Mouse (Mus musculus) urinary bladder, postnatal 36 days (tissue): ENCODE results near the gene Ahnak.

Experiments used
- DNase-seq, 2 experiments: peaks; one replicate each; pipeline ENCODE4 v3.0.0; 2022; ENCODE audit warnings: low spot score in 2 of 2, mixed read lengths in 1 of 2

Ahnak gene

GRCm38 (mm10) chr19:8989066-8989566 lies at the start of gene Ahnak:
Gene Ahnak, plus strand, starts transcription at chr19:8989284.
- peak; percentile 77 to 88 for DNase-seq

DNA sequence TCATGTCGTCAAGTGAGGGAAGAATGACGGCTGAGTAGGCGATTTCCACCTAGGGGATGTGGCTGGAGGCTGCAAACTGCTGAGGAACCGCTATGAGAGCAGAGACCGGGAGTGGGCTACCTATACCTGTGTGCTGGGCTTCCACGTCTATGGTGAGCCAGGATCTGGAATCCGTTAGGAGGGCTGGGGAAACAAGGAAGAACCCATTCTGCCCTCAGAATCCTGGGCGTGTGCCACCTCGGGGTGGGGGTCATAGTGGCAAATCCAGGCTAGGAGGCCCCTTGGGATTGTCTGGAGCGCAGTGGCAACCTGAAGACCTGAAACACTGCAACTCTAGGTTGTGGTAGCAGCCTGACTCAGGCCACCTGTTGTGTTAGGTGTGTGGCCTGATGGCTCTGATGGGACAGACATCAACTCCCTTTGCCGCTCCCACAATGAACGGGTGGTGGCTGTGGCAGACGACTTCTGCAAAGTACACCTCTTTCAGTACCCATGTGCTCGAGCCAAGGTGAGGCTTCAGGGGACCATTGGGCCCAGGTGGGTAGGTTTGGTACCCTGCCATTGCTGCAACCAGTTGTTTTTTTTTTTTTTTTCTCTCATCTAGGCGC lies 48.5 kb upstream of the Ahnak start:
- DNase-seq, result no peak

DNA sequence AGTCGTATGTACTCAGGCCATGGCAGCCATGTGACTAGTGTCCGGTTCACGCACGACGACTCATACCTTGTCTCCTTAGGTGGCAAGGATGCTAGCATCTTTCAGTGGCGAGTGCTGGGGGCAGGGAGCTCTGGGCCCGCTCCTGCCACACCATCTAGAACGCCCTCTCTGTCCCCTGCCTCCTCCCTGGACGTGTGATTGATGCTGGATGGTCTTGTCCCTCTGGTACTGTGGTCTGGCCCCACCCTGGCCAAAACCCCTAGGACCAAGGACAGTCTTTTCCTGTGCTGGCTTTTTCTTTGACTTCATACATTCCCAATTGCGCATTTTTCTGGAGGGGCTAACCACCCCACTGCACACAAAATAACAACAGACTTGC lies 48.0 kb upstream of the Ahnak start:
- DNase-seq, result no peak

DNA sequence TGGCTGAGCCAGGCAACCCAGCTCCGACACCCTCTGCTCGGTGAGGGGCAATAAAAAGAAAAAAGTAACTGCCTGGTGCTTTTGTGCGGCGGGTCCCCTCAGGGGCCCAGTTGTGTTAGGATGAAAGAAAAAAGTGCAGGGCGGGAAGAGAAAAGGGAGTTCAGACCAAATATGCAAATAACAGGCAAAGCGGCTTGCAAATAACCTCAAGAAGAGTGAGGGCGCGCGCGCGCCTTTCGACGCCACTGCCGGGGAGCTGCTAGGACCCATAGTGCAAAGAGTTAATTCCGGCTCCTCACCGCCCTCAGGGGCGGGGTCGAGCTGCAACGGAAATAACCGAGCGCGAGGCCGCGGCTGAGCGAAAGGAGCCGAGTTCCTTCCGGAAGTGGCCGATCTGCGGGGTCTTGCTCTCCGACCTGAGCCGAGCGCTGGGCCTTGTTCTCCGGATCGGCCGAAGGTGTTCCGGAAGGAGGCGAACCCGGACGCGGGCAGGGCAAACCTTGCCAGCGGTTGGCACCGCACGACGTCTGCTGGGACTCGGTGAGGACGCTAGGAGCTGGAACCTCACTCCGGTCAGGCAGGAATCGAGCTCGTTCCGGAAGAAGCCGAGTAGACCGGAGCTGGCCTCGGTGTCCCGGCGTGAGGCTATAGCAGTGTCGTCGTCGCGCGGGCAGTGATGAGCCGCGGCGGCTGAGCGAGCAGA lies 47.4 kb upstream of the Ahnak start, which contains the start of gene Mta2:
Gene Mta2, plus strand, starts transcription at position 361 of the 703 bp plus-strand sequence.
- DNase-seq, result peak; percentile 96

GRCm38 (mm10) chr19:8942276-8942964 lies 46.7 kb upstream of the Ahnak start:
- DNase-seq, result peak in 1 of 2 experiments; percentile 48

DNA sequence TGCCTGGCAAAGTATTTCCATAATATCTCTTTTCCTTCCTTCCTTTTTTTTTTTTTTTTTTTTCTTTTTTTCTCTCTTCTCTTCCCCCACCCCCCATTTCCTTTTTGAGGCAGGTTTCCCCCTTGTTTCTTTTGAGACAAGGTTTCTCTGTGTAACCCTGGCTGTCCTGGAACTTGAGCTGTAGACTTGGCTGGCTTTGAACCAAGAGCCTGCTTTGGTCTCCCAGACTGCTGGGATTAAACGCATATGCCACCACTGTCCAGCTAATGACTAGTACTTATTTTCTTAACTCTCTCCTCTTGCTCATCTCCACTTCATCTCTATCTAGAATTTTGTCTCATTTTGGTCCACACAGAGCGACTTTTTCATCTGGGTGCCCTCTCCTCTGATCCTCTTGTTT lies 46.0 kb upstream of the Ahnak start:
- DNase-seq, result no peak

GRCm38 (mm10) chr19:8944062-8944461 lies 45.0 kb upstream of the Ahnak start:
- DNase-seq, result peak in 1 of 2 experiments; percentile 57

DNA sequence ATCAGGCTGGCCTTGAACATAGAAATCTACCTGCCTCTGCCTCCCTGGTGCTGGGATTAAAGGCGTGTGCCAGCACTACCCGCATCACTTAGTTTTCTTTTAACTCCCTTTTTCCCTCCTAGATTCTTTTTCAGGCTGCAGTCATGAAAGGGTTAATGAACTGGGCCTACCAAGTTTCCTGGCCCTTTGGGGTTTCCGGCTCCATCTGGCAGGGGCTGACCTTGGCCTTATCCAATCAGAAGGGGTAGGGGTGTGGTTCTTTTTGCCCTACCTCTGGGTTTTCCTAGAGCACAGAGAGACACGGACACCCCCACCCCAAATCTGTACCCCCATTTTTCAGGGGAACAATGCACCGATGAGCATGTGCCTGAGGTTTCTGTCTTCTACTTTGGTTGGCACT lies 44.3 kb upstream of the Ahnak start:
- peak in 1 of 2 experiments; percentile 62 for DNase-seq

DNA sequence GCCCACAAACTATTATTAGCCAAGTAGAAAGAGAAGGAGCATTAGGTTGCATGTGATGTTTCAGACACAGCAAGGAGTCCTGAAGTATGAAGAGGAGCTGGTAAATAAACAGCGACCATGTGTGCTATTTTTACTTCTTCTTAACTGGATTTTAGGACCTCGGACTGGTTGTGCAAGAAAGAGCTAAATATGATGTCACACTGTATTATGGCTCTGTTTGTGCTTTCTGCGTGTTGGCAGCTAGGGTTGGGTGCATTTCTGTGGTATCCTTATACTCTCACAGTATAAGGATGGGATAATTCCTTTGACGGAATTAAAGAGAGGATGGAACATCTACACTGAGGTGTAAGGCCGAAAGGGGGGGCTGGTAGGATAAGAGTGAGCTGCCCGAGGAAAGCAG lies 43.8 kb upstream of the Ahnak start:
- no peak for DNase-seq

DNA sequence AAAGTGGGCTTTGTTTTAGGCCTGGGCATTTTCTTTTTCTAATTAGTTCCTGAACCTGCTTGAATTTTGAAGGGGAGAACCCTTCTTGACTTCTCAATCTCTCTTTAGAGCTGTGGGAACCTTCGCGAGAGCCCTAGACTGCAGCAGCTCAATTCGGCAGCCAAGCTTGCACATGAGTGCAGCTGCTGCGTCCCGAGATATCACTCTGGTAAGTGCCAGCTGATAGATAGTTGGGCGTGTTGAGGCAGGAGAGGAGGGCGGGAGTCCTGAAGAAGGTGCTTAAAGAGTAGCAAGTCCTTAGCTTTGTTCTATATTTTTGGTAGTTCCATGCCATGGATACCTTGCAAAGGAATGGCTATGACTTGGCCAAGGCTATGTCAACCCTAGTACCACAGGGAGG lies 42.2 kb upstream of the Ahnak start:
- DNase-seq, result no peak

DNA sequence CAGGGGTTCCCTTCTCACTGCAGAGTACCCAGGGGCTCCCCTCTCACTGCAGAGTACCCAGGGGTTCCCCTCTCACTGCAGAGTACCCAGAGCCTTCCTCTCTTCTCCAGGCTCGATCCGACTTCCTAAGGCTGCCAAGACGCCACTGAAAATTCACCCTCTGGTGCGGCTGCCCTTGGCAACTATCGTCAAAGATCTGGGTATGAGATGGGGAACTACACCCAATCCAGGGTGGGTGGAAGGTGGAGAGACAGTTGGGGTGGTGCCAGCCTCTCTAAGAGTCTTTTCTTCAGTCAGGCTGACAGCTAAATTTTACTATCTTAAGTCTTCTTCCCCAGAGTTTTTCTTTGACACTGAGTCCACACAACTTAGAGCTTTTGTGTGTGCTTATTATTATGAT lies 38.9 kb upstream of the Ahnak start:
- no peak for DNase-seq

GRCm38 (mm10) chr19:8952241-8952640 lies 36.8 kb upstream of the Ahnak start:
- no peak for DNase-seq

DNA sequence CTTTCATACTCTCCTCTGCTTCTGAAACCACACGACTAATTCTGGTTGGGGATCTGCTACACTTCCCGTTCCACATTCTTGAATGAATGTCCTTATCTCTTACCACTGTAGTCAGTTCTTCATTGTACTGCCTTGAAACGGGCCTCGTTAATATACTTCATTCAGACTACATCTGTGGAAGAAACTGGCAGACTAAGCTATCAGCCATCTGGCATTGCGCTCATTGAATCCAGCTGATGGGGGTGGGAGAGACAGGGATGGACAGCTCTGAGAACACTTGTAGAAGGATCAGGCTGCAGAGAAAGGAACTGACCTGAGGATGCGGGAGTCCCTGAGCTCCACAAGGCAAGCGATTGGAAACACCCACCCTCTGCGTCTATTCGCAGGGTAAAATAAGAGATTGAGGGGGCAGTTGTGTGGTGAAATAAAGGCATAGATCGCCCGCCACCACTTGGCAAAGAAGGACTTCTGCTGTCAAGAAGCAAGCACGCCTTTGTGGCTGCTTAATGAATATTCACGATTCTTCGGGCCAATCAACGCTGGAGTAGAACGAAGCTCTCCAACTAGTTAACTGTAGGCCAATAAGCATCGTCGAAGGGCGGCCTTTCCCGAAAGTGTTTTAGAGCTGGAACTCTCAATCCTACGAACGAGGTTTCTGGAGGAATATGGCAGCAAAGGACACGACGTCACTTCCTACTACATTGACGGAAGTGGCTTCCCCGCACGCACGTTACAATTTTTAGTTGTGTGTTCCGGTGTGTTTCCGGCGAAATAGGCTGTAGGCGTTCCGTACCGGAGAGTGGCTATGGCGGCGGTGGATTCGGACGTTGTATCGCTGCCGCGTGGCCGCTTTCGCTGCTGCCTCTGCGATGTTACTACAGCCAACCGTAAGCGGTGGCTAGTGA lies 35.7 kb upstream of the Ahnak start, which contains the start of gene Tut1:
Gene Tut1, plus strand, starts transcription at position 713 of the 905 bp plus-strand sequence.
- peak; percentile 91 to 92 for DNase-seq

GRCm38 (mm10) chr19:8954171-8954570 lies 34.9 kb upstream of the Ahnak start:
- DNase-seq, result no peak

DNA sequence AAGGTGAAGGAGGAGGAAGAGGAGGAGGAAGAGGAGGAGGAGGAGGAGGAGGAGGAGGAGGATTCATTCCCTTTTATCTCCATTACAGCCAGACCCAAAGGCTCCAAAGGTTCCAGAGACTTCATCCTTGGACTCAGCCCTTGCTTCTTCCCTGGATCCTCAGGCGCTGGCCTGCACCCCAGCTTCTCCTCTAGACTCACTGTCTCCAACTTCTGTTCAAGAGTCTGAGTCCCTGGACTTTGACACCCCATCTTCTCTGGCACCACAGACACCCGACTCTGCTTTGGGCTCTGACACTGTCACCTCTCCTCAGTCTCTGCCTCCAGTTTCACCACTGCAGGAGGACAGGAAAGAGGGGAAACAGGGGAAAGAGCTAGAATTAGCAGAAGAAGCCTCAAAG lies 26.8 kb upstream of the Ahnak start:
- no peak for DNase-seq

DNA sequence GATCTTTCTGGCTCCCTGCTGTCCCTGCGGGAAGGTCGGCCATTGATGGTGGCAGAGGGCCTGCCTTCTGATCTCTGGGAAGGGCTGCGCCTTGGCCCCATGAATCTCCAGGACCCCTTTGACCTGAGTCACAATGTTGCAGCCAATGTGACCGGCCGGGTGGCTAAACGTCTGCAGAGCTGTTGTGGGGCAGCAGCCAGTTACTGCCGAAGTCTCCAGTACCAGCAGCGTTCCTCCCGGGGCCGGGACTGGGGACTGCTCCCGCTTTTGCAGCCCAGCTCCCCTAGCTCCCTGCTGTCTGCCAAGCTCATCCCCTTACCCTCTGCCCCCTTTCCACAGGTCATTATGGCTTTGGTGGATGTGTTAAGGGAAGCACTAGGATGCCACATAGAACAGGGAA lies 24.0 kb upstream of the Ahnak start:
- no peak for DNase-seq

DNA sequence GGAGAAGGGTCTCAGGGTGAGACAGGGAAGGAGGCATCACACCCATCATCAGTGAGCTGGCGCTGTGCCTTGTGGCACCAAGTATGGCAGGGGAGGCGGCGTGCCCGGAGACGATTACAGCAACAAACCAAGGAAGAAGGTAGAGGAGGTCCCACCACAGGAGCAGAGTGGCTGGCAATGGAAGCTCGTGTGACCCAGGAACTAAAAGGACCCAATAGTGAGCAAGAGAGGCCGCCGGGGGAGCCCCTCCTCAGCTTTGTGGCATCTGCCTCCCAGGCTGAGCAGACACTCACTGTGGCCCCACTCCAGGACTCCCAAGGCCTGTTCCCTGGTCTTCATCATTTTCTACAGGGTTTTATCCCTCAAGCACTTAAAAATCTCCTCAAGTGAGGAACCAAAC lies 23.3 kb upstream of the Ahnak start:
- DNase-seq, result no peak

GRCm38 (mm10) chr19:8966198-8966589 lies 22.9 kb upstream of the Ahnak start:
- DNase-seq, result no peak

- peak; percentile 95 to 99 for DNase-seq
These were observed 22.3 kb upstream of the Ahnak start, which contains the start of gene Eef1g for GRCm38 (mm10) chr19:8966590-8967372. Gene Eef1g, plus strand, starts transcription at chr19:8967041.

DNA sequence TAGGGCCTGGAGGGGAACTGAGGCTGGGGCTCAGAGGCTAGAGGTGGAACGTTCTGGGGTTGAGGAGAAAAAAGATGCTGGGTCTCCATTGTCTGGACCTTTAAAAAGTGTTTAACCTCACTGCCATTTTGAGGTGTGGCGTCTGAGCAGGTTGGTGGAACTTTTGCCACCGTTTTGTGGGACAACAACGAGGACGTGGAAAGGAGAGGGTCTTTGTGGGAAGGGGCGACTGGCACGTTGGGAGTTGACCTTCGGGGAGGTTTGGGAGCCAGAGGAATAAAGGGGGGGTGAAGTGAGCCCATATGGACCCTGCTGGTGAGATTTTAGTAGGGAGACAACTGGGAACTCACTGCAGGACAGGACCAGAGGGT lies 21.7 kb upstream of the Ahnak start:
- no peak for DNase-seq

- DNase-seq, result no peak
These were observed 21.2 kb upstream of the Ahnak start for GRCm38 (mm10) chr19:8967893-8968292.
